Mouse (Mus musculus) activated CD4-positive, CD25-positive, alpha-beta regulatory T cell, adult 4 months (primary cell): ENCODE measurements around the gene Tmeff2. TPM values are rescaled to one million over a fixed set of nuclear protein-coding genes. Genes with fewer than 3 reads are reported as not detected.

ENCODE experiments used
- ATAC-seq: one replicate; pipeline ENCODE4 v1.8.0; 2017
- polyA plus RNA-seq, 2 experiments: library from polyadenylated mRNA; unstranded; fragments of 100-300 nt; shearing (Covaris generic); gene quantifications; one replicate each; pipeline ENCODE4 v1.2.1; 2017

The Tmeff2 gene
- polyA plus RNA-seq, 2 experiments from 2014 or later: 1.8 TPM; not detected in 1

- ATAC-seq: no peak
These were observed 206.9 kb downstream of the Tmeff2 start for GRCm38 (mm10) chr1:51107299-51107698.

GRCm38 (mm10) chr1:51114721-51115120 lies 214.3 kb downstream of the Tmeff2 start:
- ATAC-seq: no peak

GRCm38 (mm10) chr1:51115761-51116160 lies 215.3 kb downstream of the Tmeff2 start:
- no peak for ATAC-seq

- no peak for ATAC-seq
These were observed 217.4 kb downstream of the Tmeff2 start for GRCm38 (mm10) chr1:51117830-51118229.

- ATAC-seq: no peak
These were observed 225.4 kb downstream of the Tmeff2 start for GRCm38 (mm10) chr1:51125671-51126424.

- ATAC-seq: no peak
These were observed 225.9 kb downstream of the Tmeff2 start for GRCm38 (mm10) chr1:51126425-51126765.

GRCm38 (mm10) chr1:51136792-51137191 lies 236.3 kb downstream of the Tmeff2 start:
- ATAC-seq: no peak

GRCm38 (mm10) chr1:51139605-51140004 lies 239.2 kb downstream of the Tmeff2 start:
- no peak for ATAC-seq

- no peak for ATAC-seq
These were observed 240.9 kb downstream of the Tmeff2 start for GRCm38 (mm10) chr1:51141381-51141780.

- ATAC-seq: no peak
These were observed 242.3 kb downstream of the Tmeff2 start for GRCm38 (mm10) chr1:51142729-51143128.

- no peak for ATAC-seq
These were observed 245.2 kb downstream of the Tmeff2 start for GRCm38 (mm10) chr1:51145693-51146092.

GRCm38 (mm10) chr1:51148481-51149137 lies 248.2 kb downstream of the Tmeff2 start:
- ATAC-seq: no peak

GRCm38 (mm10) chr1:51149488-51149887 lies 249.0 kb downstream of the Tmeff2 start:
- ATAC-seq: no peak

- ATAC-seq: no peak
These were observed 249.4 kb downstream of the Tmeff2 start for GRCm38 (mm10) chr1:51149890-51150289.

- no peak for ATAC-seq
These were observed 251.6 kb downstream of the Tmeff2 start for GRCm38 (mm10) chr1:51152017-51152416.

GRCm38 (mm10) chr1:51152856-51153255 lies 252.4 kb downstream of the Tmeff2 start:
- no peak for ATAC-seq

- no peak for ATAC-seq
These were observed 283.8 kb downstream of the Tmeff2 start for GRCm38 (mm10) chr1:51184276-51184675.

GRCm38 (mm10) chr1:51189008-51189407 lies 288.6 kb downstream of the Tmeff2 start:
- ATAC-seq: no peak

- no peak for ATAC-seq
These were observed 290.8 kb downstream of the Tmeff2 start for GRCm38 (mm10) chr1:51191253-51191652.

- ATAC-seq: no peak
These were observed 291.6 kb downstream of the Tmeff2 start for GRCm38 (mm10) chr1:51191872-51192613.

GRCm38 (mm10) chr1:51199088-51199830 lies 298.8 kb downstream of the Tmeff2 start:
- ATAC-seq: no peak

GRCm38 (mm10) chr1:51199954-51200353 lies 299.5 kb downstream of the Tmeff2 start:
- no peak for ATAC-seq

- no peak for ATAC-seq
These were observed 315.2 kb downstream of the Tmeff2 start for GRCm38 (mm10) chr1:51215631-51216030.
